Mouse (Mus musculus) lung, adult 2 months (tissue): ENCODE measurements around the gene Hadh. TPM values are rescaled to one million over a fixed set of nuclear protein-coding genes. Genes with fewer than 3 reads are reported as not detected.

ENCODE experiments used
- DNase-seq: peaks from one replicate; pipeline ENCODE4 v3.0.0; 2022
- H3K4me1 ChIP-seq: fragments of 200-500 bp; 2 replicates; pipeline ENCODE4 v1.6.1; 2011; ENCODE audit warnings: low read length; ENCODE audit not compliant: control insufficient read depth, insufficient read depth
- H3K4me3 ChIP-seq: fragments of 200-500 bp; replicated peaks from 2 replicates; pipeline ENCODE3; 2011; ENCODE audit warnings: low read depth, mild to moderate bottlenecking, control low read depth, low read length; ENCODE audit errors: extremely low read depth
- CTCF ChIP-seq: fragments of 200-500 bp; IDR thresholded peaks from 2 replicates; pipeline ENCODE4 v1.5.1; 2011; ENCODE audit warnings: mild to moderate bottlenecking, low read length, control low read depth; ENCODE audit not compliant: insufficient read depth
- POLR2A ChIP-seq: fragments of 200-500 bp; IDR thresholded peaks from 2 replicates; pipeline ENCODE4 v1.6.1; 2011; ENCODE audit warnings: low read depth, mild to moderate bottlenecking, control low read depth, low read length, borderline replicate concordance; ENCODE audit errors: extremely low read depth
- WGBS: fragments of 180-500 bp; shearing (Covaris S2); methylation state at CpG from one replicate; pipeline ENCODE4 v1.1.7; 2018; 5-methylcytosine and 5-hydroxymethylcytosine counted together
- polyA plus RNA-seq: library from polyadenylated mRNA; depleted of rRNA; stranded (reverse); fragments of >200 nt; gene quantifications from 2 replicates; pipeline ENCODE4 v1.2.3, GENCODE M21; 2012

Hadh gene
- polyA plus RNA-seq, 1 experiment, result 113 TPM

- WGBS, result 20% methylated on average over 10 of the region's 10 CpGs
- Histone ChIP-seq H3K4me1 (peaks cover 9% of the 10 kb centered on the region; the same call in 1 of the 2 replicates), H3K4me3 (peak overlapping the region; percentile 74)
- TF ChIP-seq POLR2A (no peak), CTCF (no peak)
- DNase-seq, result no peak
Observed at GRCm38 (mm10) chr3:131272374-131273100, 636 bp upstream of the Hadh start.

GRCm38 (mm10) chr3:131271157-131271556, 744 bp downstream of the Hadh start:
- TF ChIP-seq POLR2A (no peak), CTCF (peak; percentile 5; the same call in 1 of the 2 replicates)
- WGBS, result 2% methylated on average over 8 of the region's 8 CpGs
- Histone ChIP-seq H3K4me1 (peaks cover 10% of the 10 kb centered on the region; the same call in 1 of the 2 replicates), H3K4me3 (peak overlapping the region; percentile 98)
- DNase-seq, result peak; percentile 56

GRCm38 (mm10) chr3:131270381-131270780, 1.5 kb downstream of the Hadh start:
- Histone ChIP-seq H3K4me1 (peaks cover 12% of the 10 kb centered on the region; the same call in 1 of the 2 replicates), H3K4me3 (no peak overlapping the region)
- WGBS, result 69% methylated on average over 6 of the region's 6 CpGs
- no peak for TF ChIP-seq CTCF
- no peak for TF ChIP-seq POLR2A
- DNase-seq, result no peak

- peak; percentile 30 for DNase-seq
- WGBS, result 45% methylated on average over 3 of the region's 3 CpGs
- no peak overlapping the region for H3K4me3 ChIP-seq
- no peak for TF ChIP-seq CTCF
- TF ChIP-seq POLR2A, result no peak
- H3K4me1 ChIP-seq, result peaks cover 12% of the 10 kb centered on the region; the same call in 1 of the 2 replicates
Observed at GRCm38 (mm10) chr3:131266366-131267050, 5.4 kb downstream of the Hadh start.

- no peak for DNase-seq
- H3K4me1 ChIP-seq, result peaks cover 8% of the 10 kb centered on the region; the same call in 1 of the 2 replicates
- no peak overlapping the region for H3K4me3 ChIP-seq
- WGBS, result 63% methylated on average over 8 of the region's 8 CpGs
- TF ChIP-seq CTCF, result no peak
- no peak for TF ChIP-seq POLR2A
Observed at GRCm38 (mm10) chr3:131265516-131265915, 6.4 kb downstream of the Hadh start.

- peaks cover 6% of the 10 kb centered on the region; the same call in 1 of the 2 replicates for H3K4me1 ChIP-seq
- 61% methylated on average over 15 of the region's 15 CpGs for WGBS
- TF ChIP-seq POLR2A (no peak), CTCF (no peak)
- H3K4me3 ChIP-seq, result no peak overlapping the region
- no peak for DNase-seq
Observed at GRCm38 (mm10) chr3:131263766-131264486, 8.0 kb downstream of the Hadh start.

GRCm38 (mm10) chr3:131260418-131260817, 11.5 kb downstream of the Hadh start:
- Histone ChIP-seq H3K4me1 (no peaks in the 10 kb centered on the region), H3K4me3 (no peak overlapping the region)
- no peak for DNase-seq
- 93% methylated on average over 6 of the region's 6 CpGs for WGBS
- no peak for TF ChIP-seq POLR2A
- TF ChIP-seq CTCF, result no peak

GRCm38 (mm10) chr3:131259392-131259965, 12.4 kb downstream of the Hadh start:
- WGBS, result 74% methylated on average over 9 of the region's 9 CpGs

GRCm38 (mm10) chr3:131258921-131259320, 13.0 kb downstream of the Hadh start:
- Histone ChIP-seq H3K4me3 (no peak overlapping the region), H3K4me1 (no peaks in the 10 kb centered on the region)
- 78% methylated on average over 3 of the region's 3 CpGs for WGBS
- no peak for DNase-seq
- TF ChIP-seq CTCF (no peak), POLR2A (no peak)

More at GRCm38 (mm10) chr3:131259392-131259965, 12.4 kb downstream of the Hadh start:
- H3K4me1 ChIP-seq, result no peaks in the 10 kb centered on the region
- TF ChIP-seq POLR2A (no peak), CTCF (no peak)
- no peak for DNase-seq
- H3K4me3 ChIP-seq, result no peak overlapping the region
